Mouse (Mus musculus) megakaryocyte, embryonic 14.5 days (primary cell): ENCODE measurements around the gene Cacybp.

Source experiments
- FLI1 ChIP-seq: IDR thresholded peaks from 2 replicates; pipeline ENCODE4 v1.6.1; 2012; ENCODE audit warnings: low read length, inconsistent platforms, mixed read lengths
- GATA1 ChIP-seq: IDR thresholded peaks from 3 replicates; pipeline ENCODE4 v1.6.1; 2012; ENCODE audit warnings: mixed read lengths, low read length, inconsistent platforms, borderline replicate concordance

DNA sequence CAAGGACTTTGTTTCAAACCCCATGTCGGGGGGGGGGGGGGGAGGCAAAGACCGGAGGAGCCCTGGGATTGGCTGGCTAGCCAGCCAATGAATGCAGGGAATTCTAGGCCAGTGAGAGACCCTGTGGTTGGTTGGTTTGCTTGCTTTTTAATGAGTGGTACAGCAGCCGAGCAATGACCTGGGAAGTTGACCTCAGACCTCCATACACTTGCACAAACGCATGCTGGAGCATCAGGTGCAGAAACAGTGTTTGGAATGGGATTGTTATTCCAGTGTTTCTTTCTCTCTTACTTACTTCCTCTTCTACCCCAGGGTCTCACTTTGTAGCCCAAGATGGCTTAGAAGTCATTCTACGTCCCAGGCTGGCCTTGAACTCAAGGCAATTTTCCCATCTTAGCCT lies 46.1 kb downstream of the Cacybp start:
- no peak for TF ChIP-seq GATA1
- no peak for TF ChIP-seq FLI1
